Mouse (Mus musculus): ENCODE measurements around the gene Ccdc9b.

Ccdc9b gene

DNA sequence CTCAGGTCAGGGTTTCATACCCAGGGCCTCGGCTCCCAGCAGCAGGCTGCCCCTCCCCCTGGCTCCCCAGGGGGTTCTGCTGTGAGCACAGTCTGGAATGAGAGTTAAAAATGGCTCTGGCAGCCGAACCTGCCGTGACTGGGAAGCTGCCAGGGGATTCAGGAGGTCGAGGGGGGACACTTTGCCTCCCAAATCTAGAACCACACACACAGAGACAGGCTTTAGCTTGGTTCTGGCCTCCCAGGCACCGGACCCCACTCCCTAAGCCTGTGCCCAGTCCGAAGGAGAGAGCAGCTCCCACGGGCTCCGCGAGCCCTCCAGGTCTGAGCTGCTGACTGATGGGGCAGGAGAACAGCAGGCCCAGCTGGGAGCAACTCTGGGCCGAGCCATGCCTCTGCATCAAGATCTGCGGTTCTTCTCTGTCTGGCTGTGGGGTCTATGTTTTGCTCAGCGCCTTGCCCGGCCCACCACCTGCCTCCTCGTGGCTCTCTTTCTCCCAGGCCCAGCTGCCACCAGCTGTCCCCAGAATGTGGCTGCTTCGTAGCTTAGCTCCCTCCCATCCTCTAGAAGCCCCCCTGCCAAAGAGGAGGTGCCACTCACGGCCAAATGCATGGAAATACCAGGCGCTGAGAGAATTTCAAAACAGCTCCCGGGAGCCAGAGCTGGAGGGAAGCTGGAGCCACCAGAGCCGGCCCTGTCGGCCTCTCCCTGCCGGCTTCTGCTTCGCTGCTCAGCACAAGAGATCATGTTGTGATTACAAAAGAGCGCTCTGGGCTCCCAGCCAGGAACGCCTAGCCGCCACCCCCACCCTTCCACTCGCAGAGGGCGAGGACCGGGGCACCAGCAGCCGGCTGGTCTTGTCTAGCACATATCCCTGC lies at the start of gene Ccdc9b:
Ccdc9b (minus strand) TSS at position 756 of the 878 bp plus-strand sequence.
- peak; percentile 66 to 82 for DNase-seq (ENCODE audit: low spot score in 2 of 2)

DNA sequence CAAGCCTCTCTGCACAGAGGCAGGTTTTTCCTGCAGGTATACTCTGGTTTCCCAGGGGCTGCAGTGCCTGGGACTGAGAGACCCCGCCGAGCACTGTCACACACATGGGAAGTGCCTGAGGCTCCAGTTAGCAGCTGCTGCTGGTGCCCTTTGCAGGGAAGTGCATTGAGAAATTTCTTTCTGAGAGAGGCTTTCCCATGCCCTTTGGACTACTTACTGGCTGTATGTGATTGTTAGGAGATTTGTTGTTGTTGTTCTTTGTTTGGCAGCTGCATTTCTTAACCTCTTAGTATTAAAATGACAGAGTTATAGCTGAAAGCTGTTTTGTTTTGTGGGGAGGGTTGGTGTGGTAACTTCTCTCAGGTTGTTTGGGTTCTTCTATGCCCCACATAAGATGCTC lies 48.4 kb upstream of the Ccdc9b start:
- no peak for DNase-seq (ENCODE audit: low spot score in 2 of 2)

DNA sequence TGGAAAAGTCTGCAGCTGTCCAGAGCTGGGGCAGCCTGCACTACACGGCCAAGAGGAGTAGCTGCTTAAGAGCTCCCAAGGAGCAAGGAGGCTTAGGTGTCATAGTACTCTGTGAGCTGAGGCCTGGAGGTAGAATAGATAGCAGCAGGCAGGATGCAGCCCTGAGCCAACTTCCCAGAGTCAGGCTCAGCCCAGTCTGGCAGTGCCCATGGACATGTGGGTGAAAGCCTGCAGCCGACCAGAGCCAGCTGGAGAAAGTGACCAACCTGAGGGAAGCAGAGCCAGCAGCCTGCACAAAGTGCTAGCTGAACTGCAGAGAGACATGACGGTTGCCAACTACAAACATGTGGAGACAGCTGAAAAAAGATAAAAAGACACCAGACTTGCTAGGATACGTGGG lies 44.4 kb upstream of the Ccdc9b start:
- no peak for DNase-seq (ENCODE audit: low spot score in 2 of 2)

DNA sequence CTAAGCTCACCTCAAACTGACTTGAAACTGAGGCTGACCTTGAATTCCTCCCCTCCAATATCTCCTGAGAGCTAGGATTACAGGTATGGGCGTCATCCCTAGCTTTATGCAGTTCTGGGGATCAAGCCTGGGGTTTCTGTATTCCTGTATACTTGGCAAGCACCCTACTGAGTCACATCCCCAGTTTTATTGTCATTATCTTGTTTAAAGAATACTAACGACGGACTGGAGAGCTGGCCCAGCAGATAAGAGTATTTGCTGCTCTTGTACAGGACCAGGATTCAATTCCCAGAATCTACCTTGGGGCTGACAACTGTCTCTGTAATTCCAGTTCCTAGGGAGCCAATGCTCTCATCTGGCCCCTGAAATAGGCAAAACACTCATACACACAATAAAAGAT lies 43.3 kb upstream of the Ccdc9b start:
- no peak for DNase-seq (ENCODE audit: low spot score in 2 of 2)

DNA sequence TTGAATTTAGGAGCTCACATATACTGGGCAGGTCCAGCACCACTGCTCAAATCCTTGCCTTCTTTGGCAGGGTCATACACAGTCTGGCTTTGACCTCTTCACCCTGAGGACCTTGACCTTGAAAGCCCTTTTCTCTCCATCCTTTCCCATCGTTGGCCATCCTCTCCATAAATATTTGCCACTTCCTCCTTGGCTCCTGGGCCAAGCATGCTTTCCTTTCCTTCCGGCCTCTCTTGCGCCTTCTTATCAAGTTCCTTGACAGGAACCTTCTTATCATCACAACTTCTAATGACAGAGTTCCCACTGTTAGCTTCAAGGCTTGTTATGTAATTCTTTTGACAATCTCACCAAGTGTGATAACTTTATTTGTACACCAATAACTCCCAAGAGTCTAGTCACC lies 42.7 kb upstream of the Ccdc9b start:
- DNase-seq (ENCODE audit: low spot score in 2 of 2): no peak

DNA sequence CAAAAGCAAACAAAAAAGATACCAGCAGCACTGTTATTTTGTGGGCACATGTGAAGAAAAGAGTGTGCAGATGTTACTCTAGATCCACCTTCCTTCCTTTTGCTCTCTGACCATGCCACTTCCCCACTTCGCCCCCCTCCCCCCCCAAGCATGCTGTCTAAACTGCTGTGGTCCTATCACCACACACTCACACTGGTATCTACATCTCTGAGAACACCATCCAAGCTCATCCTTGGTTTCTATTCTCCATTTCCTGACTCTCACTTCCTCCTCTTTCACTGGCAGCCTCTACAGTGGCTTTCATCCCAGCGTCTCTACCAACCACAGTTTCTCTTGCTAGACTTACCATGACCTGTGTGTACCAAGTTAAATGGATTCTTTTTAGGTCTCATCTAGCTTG lies 42.0 kb upstream of the Ccdc9b start:
- no peak for DNase-seq (ENCODE audit: low spot score in 2 of 2)

DNA sequence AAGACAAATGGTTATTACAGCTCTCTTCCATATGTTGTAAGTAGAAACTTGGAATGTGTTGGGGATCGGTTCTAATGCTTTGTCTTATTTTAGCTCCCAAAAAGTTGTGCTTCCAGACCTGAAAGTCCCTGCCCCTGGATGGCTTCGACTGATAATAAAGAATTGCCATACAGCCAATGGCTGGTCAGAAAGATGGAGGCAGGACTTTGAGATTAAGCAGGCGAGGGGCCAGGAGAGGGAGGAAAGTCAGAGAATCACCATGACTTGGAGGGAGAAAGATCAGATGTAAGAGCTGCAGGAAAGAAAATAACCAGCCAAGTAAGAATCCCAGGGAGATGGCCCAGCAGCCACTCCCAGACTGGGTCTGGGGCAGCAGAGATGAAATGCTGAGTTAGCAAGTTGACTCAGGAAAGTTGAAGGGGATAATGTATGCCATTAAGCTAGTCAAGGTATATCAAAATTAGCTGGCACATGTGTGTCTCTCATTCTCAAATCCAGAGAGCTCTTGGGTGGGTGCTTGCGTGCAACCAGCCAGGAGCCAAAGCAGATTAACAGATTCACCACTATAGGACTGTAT lies 40.2 kb upstream of the Ccdc9b start:
- DNase-seq (ENCODE audit: low spot score in 2 of 2): no peak

DNA sequence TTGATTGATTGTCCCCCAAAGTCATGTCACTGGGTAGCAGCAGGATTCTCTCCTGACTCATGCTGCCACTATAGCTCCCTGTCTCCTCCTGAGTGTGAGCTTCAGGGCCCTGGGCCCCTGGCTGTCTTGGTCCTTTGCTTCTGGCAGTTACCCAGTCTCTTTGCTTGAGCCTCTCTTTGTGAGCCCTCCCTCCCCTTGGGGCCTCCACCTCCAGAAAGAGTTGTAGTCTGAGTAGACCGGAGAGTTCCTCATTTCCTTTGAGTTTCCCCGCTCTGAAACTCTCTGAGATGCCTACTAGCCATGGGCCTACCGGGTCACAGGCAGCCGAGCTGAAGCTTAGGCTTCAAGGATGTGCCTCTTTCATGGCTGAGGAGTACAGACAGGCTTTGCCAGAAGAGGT lies 31.2 kb upstream of the Ccdc9b start:
- DNase-seq (ENCODE audit: low spot score in 2 of 2): no peak

DNA sequence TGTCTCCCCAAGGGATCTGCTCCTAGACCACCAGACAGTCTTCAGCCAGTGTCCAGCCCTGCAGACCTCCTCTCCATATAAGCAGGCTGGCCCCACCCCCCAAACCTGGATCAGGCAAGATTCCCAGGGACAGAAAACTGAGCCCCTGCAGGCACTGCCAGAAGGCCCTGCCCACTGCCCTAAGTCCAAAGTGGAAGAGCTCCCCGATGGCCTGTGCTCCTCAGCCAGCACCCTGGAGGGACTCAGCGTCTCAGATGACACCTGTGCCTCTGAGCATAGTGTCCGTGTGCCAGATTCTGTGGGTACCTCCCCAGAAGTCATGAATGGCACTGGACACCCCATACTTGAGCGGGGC lies 29.8 kb upstream of the Ccdc9b start:
- no peak for DNase-seq (ENCODE audit: low spot score in 2 of 2)

DNA sequence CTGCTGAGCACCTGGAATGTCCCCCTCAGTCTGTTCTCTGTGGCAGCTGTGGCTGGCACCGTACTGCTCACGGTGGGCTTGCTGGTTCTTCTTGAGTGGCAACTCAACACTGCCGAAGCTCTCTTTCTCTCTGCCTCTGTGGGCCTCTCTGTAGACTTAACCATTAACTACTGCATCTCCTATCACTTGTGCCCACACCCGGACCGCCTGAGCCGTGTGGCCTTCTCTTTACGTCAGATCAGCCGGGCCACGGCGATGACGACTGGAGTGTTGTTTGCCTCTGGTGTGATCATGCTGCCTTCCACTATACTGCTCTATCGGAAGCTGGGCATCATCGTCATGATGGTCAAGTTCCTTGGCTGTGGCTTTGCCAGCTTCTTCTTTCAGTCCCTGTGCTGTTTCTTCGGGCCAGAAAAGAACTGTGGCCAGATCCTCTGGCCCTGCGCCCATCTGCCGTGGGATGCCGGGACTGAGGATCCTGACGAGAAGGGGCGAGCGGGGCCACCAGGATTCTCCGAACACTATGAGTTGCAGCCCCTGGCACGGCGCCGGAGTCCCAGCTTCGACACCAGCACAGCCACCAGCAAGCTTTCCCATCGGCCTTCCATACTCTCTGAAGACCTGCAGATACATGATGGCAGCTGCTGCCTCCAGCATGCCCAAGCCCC lies 29.3 kb upstream of the Ccdc9b start:
- no peak for DNase-seq (ENCODE audit: low spot score in 2 of 2)

DNA sequence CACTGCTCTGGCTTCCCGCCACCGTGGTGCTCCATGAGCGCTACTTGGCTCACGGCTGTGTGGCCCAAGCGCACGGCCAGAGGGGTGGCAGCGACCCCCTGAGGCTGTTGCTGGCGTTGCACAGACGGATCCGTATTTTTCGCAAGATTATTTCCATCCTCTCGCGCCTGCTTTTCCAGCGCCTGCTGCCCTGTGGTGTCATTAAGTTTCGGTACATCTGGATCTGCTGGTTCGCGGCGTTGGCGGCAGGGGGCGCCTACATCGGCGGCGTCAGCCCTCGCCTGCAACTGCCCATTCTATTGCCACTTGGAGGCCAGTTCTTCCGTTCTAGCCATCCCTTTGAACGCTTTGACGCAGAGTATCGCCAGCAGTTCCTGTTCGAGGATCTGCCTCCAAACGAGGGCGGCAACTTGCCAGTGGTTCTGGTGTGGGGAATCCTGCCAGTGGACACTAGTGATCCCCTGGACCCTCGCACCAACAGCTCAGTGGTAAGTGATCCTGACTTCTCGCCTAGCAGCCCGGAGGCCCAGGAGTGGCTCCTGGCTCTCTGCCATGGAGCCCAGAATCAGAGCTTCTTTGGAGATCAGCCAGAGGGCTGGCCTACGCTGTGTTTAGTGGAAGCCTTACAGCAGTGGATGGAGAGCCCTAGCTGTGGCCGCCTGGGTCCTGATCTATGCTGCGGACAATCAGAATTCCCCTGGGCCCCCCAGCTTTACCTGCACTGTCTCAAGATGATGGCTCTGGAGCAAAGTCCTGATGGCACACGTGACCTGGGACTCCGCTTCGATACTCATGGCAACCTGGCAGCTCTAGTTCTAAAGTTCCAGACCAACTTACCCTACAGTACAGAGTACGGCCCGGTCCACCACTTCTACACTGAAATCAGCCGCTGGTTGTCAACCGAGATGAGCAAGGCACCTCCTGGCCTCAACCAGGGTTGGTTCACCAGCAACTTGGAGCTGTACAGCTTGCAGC lies 28.4 kb upstream of the Ccdc9b start:
- DNase-seq (ENCODE audit: low spot score in 2 of 2): peak in 1 of 2 experiments; percentile 50

DNA sequence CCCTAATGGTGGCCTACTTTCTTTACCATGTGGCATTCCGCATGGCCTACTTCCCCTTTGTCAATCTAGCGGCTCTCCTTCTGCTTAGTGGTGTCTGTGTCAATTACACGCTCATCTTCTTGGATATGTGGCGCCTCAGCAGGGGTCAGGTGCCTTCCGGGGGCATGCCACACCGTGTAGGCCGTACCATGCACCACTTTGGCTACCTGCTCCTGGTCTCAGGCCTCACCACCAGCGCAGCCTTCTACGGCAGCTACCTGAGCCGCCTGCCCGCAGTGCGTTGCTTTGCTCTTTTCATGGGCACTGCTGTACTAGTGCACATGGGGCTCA lies 27.7 kb upstream of the Ccdc9b start:
- no peak for DNase-seq (ENCODE audit: low spot score in 2 of 2)

DNA sequence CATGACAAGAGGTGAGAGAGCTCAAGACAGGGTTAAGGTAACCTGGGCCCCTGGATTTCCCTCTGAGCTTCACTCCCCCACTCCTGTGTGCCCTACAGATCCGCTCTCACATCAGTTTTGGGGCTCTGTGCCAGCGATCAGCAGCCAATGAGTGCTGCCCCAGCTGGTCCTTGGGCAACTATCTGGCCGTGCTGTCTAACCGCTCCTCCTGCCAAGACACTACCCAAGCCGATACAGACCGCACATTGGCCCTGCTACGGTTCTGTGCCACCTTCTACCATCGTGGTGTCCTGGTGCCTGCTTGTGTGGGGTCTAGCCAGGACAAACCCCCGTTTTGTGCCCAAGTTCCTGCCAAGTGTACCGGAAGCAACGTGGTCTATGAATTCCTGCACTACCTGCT lies 27.0 kb upstream of the Ccdc9b start:
- DNase-seq (ENCODE audit: low spot score in 2 of 2): no peak

DNA sequence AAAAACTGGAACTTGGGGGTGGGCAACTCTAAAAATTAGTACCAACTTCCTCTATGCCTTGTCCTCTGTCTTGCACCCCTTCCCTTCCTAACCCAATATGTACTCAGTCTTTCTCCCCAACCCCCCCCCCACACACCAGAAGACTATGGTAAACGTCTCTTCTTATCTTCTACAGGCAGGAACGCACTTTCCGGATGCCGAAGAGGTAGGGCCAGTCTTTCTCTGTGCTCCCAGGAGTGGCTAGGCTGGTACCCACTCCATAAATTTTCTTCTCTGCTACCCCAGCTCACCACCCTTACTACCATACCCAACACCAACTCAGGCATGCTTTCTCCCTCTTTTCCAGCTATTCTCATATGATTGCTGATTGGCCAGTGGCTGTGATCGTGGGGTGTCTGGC lies 24.1 kb upstream of the Ccdc9b start:
- DNase-seq (ENCODE audit: low spot score in 2 of 2): no peak

DNA sequence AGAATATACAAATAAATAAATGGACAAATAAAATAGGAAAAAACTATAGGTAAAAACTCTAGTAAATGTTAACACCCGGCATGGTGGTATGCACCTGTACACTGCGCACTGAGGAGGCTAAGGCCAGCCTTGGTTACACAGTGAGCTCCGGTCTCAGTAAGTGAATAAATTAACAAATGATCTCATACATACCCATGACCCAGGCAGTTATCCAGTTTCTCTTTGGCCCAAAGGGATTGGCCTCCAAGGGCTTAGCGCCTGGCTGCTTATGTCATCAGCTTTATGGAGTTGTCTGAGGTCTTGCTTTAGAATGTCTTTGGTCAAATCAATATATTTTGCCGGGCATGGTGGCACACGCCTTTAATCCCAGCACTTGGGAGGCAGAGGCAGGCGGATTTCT lies 21.2 kb upstream of the Ccdc9b start:
- DNase-seq (ENCODE audit: low spot score in 2 of 2): no peak

DNA sequence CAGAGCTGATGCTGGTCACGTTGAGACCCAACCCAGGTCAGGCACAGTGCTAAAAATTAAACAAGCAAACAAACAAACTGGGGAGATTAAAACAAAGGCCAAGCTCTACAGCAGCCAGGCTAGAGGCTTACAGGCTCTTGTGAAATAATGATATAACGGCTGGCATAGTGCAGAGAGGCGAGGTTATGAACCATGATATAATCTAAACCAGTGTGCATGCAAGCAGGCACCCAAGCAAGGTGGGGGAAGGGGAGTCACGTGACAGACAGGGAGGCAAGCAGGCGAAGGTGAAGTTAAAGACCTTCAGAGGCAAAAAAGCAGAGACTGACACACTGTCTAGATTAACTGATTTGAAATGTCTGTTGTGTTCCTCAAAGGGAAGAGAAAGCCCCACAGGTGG lies 20.6 kb upstream of the Ccdc9b start:
- no peak for DNase-seq (ENCODE audit: low spot score in 2 of 2)

DNA sequence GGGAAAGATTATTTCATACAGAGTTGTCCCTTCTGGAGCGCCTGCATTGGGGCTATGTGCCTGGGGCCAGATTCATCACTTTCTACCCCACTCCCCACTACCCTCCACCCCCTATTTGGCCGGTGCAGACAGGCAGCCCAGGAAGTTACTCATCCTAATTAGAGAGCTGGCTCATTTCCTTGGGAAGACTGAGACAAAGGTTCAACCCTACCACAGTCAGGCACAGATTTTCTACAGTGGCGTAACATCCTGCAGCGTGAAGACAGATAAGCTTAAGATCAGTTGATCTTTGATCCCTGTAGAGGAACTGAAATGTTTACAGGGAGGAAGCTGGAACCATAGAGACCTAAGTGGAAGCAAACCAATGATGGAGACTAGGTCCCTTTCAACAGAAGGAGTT lies 19.8 kb upstream of the Ccdc9b start:
- DNase-seq (ENCODE audit: low spot score in 2 of 2): no peak

DNA sequence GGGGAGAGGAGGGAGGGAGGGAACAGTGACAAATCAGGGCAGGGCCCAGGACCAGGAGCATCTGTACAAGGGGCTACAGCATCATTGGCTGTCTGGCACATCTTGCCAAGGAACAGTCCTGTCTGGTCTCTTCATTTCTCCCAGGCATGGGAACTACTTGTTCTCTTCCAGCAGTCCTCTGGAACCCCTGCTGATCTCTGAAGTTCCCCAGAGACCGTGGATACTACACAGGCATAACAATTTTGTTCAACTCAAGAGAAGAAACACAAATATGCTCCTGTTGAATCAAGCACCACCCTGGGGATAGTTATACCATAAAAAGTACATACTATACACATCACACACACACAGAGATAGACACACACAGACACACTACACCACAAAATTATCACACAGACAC lies 18.7 kb upstream of the Ccdc9b start:
- DNase-seq (ENCODE audit: low spot score in 2 of 2): no peak

DNA sequence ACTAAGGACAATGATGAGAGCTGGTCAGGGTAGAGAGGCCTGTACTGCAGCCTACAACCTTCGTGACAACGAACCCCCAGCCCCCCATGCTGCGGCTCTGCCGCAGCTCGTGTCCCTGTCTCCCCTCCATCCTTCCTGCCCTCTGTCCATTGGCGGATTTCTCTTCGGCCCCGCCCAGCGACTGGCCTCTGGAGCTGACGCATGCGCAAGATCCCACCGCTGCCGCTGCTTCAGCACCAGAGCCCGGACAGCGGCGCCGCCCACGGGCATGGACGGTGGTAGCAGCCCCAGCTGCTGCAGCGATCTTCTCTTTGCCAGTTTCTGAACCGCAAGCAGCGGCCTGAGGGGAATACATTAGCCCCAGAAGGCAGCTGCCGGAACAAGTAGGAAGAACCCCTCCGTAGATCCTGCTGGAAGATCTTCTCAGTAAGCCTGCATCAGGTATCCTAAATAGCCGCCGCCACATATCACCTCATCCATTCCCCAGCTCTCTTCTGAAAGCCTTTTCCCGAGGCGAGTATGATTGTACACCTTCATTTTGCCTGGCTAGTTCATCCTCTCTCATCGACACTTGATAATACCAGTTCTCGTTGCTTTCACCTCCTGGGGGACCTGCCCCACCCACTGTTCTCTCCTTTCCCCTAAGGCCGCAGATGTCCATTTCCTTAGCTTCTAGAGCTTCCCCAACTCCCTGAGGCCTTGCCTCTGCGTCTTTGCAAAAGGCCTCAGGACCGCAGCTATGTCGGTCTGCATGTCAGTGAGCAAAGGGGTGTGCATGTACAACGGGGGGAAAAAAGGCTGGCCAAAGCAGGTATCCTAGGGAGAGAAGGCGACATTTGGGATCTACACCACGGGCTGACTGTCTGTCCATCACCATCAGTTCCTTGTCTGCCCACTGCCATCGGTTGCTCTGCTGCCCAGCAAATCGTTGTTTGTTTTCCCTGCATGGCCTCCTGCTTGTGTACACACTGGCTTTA lies 17.3 kb upstream of the Ccdc9b start, which contains the start of gene Disp2:
Disp2 (plus strand) TSS at position 216 of the 977 bp plus-strand sequence.
- peak; percentile 80 to 91 for DNase-seq (ENCODE audit: low spot score in 2 of 2)

DNA sequence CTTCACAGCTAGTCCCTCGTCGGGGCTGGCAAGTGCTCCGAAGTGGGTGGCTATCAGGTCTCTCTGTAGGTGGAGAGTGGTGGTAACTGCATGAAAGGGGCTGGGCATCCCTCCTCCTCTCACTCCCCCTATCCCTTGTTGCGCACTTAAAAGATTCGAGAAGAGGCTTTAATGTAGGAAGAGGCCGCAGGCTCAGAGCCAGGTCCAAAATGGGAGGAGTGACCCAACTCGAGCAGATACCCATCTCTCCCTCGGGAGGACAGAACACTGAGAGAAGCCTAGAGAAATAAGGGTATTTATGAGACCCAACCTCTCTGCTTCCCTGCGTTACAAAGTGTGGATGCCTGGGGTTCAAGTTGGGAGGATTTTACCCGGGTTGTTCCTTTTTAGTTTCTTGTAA lies 16.6 kb upstream of the Ccdc9b start:
- no peak for DNase-seq (ENCODE audit: low spot score in 2 of 2)

DNA sequence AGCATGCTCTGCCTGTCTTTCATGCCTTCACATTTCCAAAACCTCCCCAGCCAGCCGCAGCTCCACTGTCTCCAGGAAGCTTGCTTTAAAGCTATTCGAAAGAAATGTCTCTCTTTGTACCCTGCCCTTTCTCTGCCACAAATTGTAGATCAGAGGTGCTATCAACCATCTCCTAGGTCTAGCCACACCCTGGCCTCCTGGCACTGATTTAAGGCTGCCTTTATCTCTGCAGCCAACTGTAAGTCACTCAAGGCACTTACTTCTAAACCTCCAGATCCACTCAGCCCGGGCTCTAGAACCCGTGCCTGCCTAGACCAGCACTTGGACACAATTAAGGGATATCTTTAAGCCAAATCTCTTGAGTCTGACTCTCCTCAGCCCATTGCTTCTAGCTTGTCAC lies 16.0 kb upstream of the Ccdc9b start:
- no peak for DNase-seq (ENCODE audit: low spot score in 2 of 2)
